Mouse (Mus musculus): ENCODE measurements at regions not wholly inside any gene's neighbourhood (a gene's known extent, or its start where the extent isn't known, plus 50 kb on each side); places are given as distances from the start of the nearest gene placed in this dataset.
A peak's percentile ranks its signal among the peaks of the same experiment; 100 is the strongest.

GRCm38 (mm10) chr4:87501791-87502190 is 271.5 kb upstream of the Slc24a2 start:
- no peak for DNase-seq (ENCODE audit: low spot score)

GRCm38 (mm10) chr4:87500441-87500840 is 270.2 kb upstream of the Slc24a2 start:
- no peak for DNase-seq (ENCODE audit: low spot score)

GRCm38 (mm10) chr4:87487798-87488197 is 257.5 kb upstream of the Slc24a2 start:
- no peak for DNase-seq (ENCODE audit: low spot score)

- DNase-seq (ENCODE audit: low spot score) = no peak
Measured at GRCm38 (mm10) chr4:87475537-87475936, 245.3 kb upstream of the Slc24a2 start.

- no peak for DNase-seq (ENCODE audit: low spot score)
Measured at GRCm38 (mm10) chr4:87473331-87474039, 243.2 kb upstream of the Slc24a2 start.

GRCm38 (mm10) chr4:87472787-87473186 is 242.5 kb upstream of the Slc24a2 start:
- DNase-seq (ENCODE audit: low spot score) = no peak

- DNase-seq (ENCODE audit: low spot score) = no peak
Measured at GRCm38 (mm10) chr4:87471385-87471784, 241.1 kb upstream of the Slc24a2 start.

- DNase-seq (ENCODE audit: low spot score) = no peak
Measured at GRCm38 (mm10) chr4:87467600-87467999, 237.3 kb upstream of the Slc24a2 start.

GRCm38 (mm10) chr4:87467018-87467417 is 236.7 kb upstream of the Slc24a2 start:
- no peak for DNase-seq (ENCODE audit: low spot score)

- DNase-seq (ENCODE audit: low spot score) = no peak
Measured at GRCm38 (mm10) chr4:87461181-87461912, 231.1 kb upstream of the Slc24a2 start.

- no peak for DNase-seq (ENCODE audit: low spot score)
Measured at GRCm38 (mm10) chr4:87455863-87456578, 225.7 kb upstream of the Slc24a2 start.

- no peak for DNase-seq (ENCODE audit: low spot score)
Measured at GRCm38 (mm10) chr4:87452122-87452521, 221.8 kb upstream of the Slc24a2 start.

- DNase-seq (ENCODE audit: low spot score) = peak; percentile 52
Measured at GRCm38 (mm10) chr4:87451251-87451650, 221.0 kb upstream of the Slc24a2 start.

- no peak for DNase-seq (ENCODE audit: low spot score)
Measured at GRCm38 (mm10) chr4:87448338-87448737, 218.1 kb upstream of the Slc24a2 start.

GRCm38 (mm10) chr4:87446856-87447255 is 216.6 kb upstream of the Slc24a2 start:
- no peak for DNase-seq (ENCODE audit: low spot score)

- DNase-seq (ENCODE audit: low spot score) = no peak
Measured at GRCm38 (mm10) chr4:87434136-87434535, 203.9 kb upstream of the Slc24a2 start.

GRCm38 (mm10) chr4:87428374-87428773 is 198.1 kb upstream of the Slc24a2 start:
- no peak for DNase-seq (ENCODE audit: low spot score)

- DNase-seq (ENCODE audit: low spot score) = no peak
Measured at GRCm38 (mm10) chr4:87424066-87424465, 193.8 kb upstream of the Slc24a2 start.

- DNase-seq (ENCODE audit: low spot score) = peak; percentile 30
Measured at GRCm38 (mm10) chr4:87422588-87422987, 192.3 kb upstream of the Slc24a2 start.

- no peak for DNase-seq (ENCODE audit: low spot score)
Measured at GRCm38 (mm10) chr4:87403354-87403753, 173.1 kb upstream of the Slc24a2 start.

- DNase-seq (ENCODE audit: low spot score) = no peak
Measured at GRCm38 (mm10) chr4:87402173-87402556, 171.9 kb upstream of the Slc24a2 start.

GRCm38 (mm10) chr4:87401316-87402172 is 171.3 kb upstream of the Slc24a2 start:
- DNase-seq (ENCODE audit: low spot score) = peak; percentile 41
